Mouse (Mus musculus) mouse embryonic stem cell (cell line): Measurements from ENCODE around the gene Inafm1.

Experiments used
- in situ Hi-C, 2 experiments: fragments of 300-500 bp; cut with MboI; formaldehyde crosslinking; loops; 1 replicate in 1 of 2; 3 replicates in 1 of 2; pipeline ENCODE4 v1.14.3; 2019 to 2020; ENCODE audit warnings: low sequenced_read_pairs in 2 of 2, low pct_unique_long_range_greater_than_20kb in 1 of 2, mixed read lengths in 1 of 2; ENCODE audit not compliant: unreplicated experiment in 1 of 2

Inafm1 gene

GRCm38 (mm10) chr7:16229869-16230268, 43.5 kb downstream of the Inafm1 start:
- in situ Hi-C loops, result no loop called here
